Mouse (Mus musculus) megakaryocyte, embryonic 14.5 days (primary cell): Measurements from ENCODE around the gene Ptpa.

Experiments used
- FLI1 ChIP-seq: IDR thresholded peaks from 2 replicates; pipeline ENCODE4 v1.6.1; 2012; ENCODE audit warnings: low read length, inconsistent platforms, mixed read lengths
- GATA1 ChIP-seq: IDR thresholded peaks from 3 replicates; pipeline ENCODE4 v1.6.1; 2012; ENCODE audit warnings: mixed read lengths, low read length, inconsistent platforms, borderline replicate concordance

- TF ChIP-seq GATA1 (no peak), FLI1 (no peak)
Observed at GRCm38 (mm10) chr2:30466787-30467186, 50.9 kb downstream of the Ptpa start.
